Mouse (Mus musculus) midbrain, embryonic 14.5 days (tissue): ENCODE results near the gene Cabin1. TPM values are rescaled to one million over a fixed set of nuclear protein-coding genes. Genes with fewer than 3 reads are reported as not detected.

Experiments used
- ATAC-seq: fragments of 200-750 bp; cut with Nextera tagmentation; 2 replicates; pipeline ENCODE4 v1.8.0; 2017; ENCODE audit warnings: moderate number of reproducible peaks, moderate library complexity; ENCODE audit not compliant: low FRiP score, low TSS enrichment
- DNase-seq: peaks from one replicate; pipeline ENCODE4 v3.0.0-alpha.2; 2015
- H3K27ac ChIP-seq: fragments of 300-500 bp; sonication (generic); replicated peaks from 2 replicates; pipeline ENCODE4 v1.5.1; 2014; ENCODE audit warnings: mild to moderate bottlenecking, low read depth, low read length, moderate library complexity
- H3K27me3 ChIP-seq: fragments of 300-500 bp; sonication (generic); 2 replicates; pipeline ENCODE4 v1.6.1; 2014; ENCODE audit warnings: low read length, control low read depth, mixed read lengths; ENCODE audit not compliant: control insufficient read depth, insufficient read depth
- H3K36me3 ChIP-seq: fragments of 300-500 bp; sonication (generic); 2 replicates; pipeline ENCODE4 v1.6.1; 2014; ENCODE audit warnings: low read length, control low read depth; ENCODE audit not compliant: control insufficient read depth, insufficient read depth
- H3K4me1 ChIP-seq: fragments of 300-500 bp; sonication (generic); 2 replicates; pipeline ENCODE4 v1.6.1; 2014; ENCODE audit warnings: mild to moderate bottlenecking, antibody characterized with exemption, low read length, control low read depth; ENCODE audit not compliant: control insufficient read depth, insufficient read depth
- H3K4me2 ChIP-seq: fragments of 300-500 bp; sonication (generic); 2 replicates; pipeline ENCODE4 v1.6.1; 2014; ENCODE audit warnings: mild to moderate bottlenecking, low read length, moderate library complexity
- H3K4me3 ChIP-seq: fragments of 300-500 bp; sonication (generic); replicated peaks from 2 replicates; pipeline ENCODE4 v1.5.1; 2014; ENCODE audit warnings: low read depth, low read length
- H3K9ac ChIP-seq: fragments of 300-500 bp; sonication (generic); replicated peaks from 2 replicates; pipeline ENCODE4 v1.6.1; 2014; ENCODE audit warnings: mild to moderate bottlenecking, low read length, moderate library complexity
- H3K9me3 ChIP-seq: fragments of 300-500 bp; sonication (generic); 2 replicates; pipeline ENCODE4 v1.6.1; 2016; ENCODE audit warnings: low read length, control low read depth, mixed read lengths; ENCODE audit not compliant: control insufficient read depth
- WGBS: fragments of 180-500 bp; shearing (Covaris S2); extraction: QIAGEN DNeasy Blood & Tissue Kit; methylation state at CpG from one replicate; pipeline ENCODE4 v1.1.7; 2014; 5-methylcytosine and 5-hydroxymethylcytosine counted together
- polyA plus RNA-seq: library from polyadenylated mRNA; unstranded; fragments of >200 nt; fragmentation: Nextera tagmentation; extraction: Ambion mirVana; gene quantifications from 2 replicates; pipeline ENCODE4 v1.2.1, GENCODE M21; 2014

Cabin1 gene
- polyA plus RNA-seq, 1 experiment from 2014 or later, result 54.5 TPM

DNA sequence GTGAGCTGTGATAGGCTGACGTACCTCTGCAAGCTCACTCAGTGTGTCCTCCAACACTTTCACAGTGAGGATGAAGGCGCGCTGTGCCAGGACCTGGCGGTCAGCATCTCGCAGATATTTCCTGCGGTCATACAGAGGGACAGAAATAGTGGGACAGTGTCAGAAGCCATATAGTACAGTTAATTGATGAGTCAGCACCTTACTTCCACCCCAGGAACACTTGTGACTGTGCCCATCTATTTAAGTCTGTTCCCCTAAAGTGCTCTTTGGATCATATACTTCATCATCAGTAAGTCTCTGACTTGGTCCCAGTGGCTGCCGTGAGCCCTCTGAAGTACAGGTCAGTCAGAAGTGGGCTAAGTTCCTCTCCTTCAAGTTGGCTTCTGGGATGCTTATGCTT lies 106.4 kb downstream of the Cabin1 start:
- H3K9me3 ChIP-seq, result no peaks in the 10 kb centered on the region
- no peak overlapping the region for H3K4me2 ChIP-seq
- no peak overlapping the region for H3K27ac ChIP-seq
- WGBS, result 96% methylated on average over 7 of the region's 7 CpGs
- no peak overlapping the region for H3K9ac ChIP-seq
- H3K36me3 ChIP-seq, result peaks cover 66% of the 10 kb centered on the region
- DNase-seq (no peak), ATAC-seq (no peak)
- no peaks in the 10 kb centered on the region for H3K27me3 ChIP-seq
- H3K4me3 ChIP-seq, result no peak overlapping the region
- no peaks in the 10 kb centered on the region for H3K4me1 ChIP-seq

DNA sequence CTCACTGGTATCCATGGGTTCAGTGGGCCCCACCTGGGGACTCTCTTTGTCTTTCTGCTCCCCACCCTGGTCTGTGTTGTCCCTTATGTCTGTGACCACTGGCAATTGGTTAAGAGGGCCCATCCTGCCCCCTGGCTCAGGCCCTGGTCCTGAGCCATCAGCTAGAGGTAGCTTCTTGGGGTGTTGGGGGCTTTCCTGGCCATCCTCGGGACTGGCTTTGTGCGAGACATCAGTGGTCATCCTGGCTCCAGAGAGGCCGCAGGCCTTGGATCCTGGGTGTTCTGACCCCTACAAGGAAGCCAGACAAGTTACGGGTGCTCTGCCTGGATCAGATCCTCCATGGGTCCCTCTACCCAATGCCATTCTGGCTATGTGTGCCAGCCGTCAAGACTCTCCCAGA lies 107.0 kb downstream of the Cabin1 start:
- H3K36me3 ChIP-seq, result peaks cover 71% of the 10 kb centered on the region
- no peaks in the 10 kb centered on the region for H3K4me1 ChIP-seq
- ATAC-seq, result no peak
- no peak overlapping the region for H3K4me2 ChIP-seq
- no peak overlapping the region for H3K27ac ChIP-seq
- no peak for DNase-seq
- WGBS, result 93% methylated on average over 5 of the region's 5 CpGs
- no peaks in the 10 kb centered on the region for H3K9me3 ChIP-seq
- no peaks in the 10 kb centered on the region for H3K27me3 ChIP-seq
- no peak overlapping the region for H3K4me3 ChIP-seq
- H3K9ac ChIP-seq, result no peak overlapping the region

DNA sequence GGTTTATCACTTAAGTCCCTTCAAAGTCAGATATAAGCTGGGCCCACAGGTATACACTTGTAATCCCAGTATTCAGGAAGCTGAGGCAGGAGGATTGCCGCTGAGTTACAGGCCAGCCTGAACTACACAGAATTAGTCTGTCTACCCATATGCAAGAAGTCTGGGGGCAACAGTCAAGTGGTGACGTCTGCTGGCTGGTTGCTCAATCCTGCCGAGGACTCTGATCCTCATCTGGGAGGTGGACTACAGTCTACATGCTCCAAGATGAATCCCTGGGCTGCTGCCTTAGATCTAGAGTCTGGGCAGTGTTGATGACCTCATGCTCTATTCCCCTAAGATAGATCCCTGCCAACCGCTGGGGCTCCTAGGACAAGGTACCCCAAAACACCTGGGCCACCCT lies 110.1 kb downstream of the Cabin1 start:
- Histone ChIP-seq H3K4me1 (no peaks in the 10 kb centered on the region), H3K4me3 (no peak overlapping the region), H3K4me2 (no peak overlapping the region), H3K27me3 (no peaks in the 10 kb centered on the region), H3K27ac (no peak overlapping the region), H3K9ac (no peak overlapping the region), H3K9me3 (no peaks in the 10 kb centered on the region), H3K36me3 (peaks cover 96% of the 10 kb centered on the region)
- 94% methylated on average over 4 of the region's 4 CpGs for WGBS
- no peak for ATAC-seq
- DNase-seq, result no peak

DNA sequence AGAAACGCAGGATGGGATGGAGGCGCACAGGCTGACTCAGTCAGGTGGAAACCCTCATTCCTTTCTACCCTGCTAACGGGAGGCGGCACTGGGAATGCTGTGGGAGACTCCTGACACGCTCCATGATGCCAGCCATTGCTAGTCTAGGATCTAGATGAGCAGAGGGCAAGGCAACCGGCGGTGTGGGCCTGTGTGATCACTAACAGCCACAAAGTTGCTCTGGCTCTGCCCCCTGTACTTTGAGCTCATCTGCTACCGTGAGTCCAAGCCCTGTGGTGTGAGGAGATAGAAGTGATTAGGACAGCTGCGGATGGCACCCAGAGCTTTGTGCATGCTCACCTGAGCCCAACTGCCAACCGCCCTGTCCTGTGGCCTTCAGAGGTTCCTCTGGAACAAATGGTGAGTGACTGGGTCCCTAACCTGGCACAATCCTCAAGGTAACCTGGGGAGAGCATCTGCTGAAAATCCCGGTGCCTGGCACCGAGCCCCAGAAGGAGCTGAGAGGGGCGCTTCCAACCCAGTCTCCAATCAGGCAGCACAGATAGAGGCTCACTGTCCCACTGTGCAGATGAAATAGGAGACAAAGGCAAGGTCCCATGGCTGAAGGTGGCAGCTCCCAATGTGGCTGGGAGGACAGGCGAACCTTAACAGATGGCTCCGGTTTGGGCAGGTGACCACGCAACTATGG lies 112.6 kb downstream of the Cabin1 start:
- Histone ChIP-seq H3K36me3 (peaks cover 96% of the 10 kb centered on the region), H3K27me3 (no peaks in the 10 kb centered on the region), H3K9ac (no peak overlapping the region), H3K4me2 (no peak overlapping the region), H3K27ac (no peak overlapping the region), H3K9me3 (no peaks in the 10 kb centered on the region), H3K4me1 (no peaks in the 10 kb centered on the region), H3K4me3 (no peak overlapping the region)
- ATAC-seq (no peak), DNase-seq (no peak)
- WGBS, result 95% methylated on average over 16 of the region's 16 CpGs

DNA sequence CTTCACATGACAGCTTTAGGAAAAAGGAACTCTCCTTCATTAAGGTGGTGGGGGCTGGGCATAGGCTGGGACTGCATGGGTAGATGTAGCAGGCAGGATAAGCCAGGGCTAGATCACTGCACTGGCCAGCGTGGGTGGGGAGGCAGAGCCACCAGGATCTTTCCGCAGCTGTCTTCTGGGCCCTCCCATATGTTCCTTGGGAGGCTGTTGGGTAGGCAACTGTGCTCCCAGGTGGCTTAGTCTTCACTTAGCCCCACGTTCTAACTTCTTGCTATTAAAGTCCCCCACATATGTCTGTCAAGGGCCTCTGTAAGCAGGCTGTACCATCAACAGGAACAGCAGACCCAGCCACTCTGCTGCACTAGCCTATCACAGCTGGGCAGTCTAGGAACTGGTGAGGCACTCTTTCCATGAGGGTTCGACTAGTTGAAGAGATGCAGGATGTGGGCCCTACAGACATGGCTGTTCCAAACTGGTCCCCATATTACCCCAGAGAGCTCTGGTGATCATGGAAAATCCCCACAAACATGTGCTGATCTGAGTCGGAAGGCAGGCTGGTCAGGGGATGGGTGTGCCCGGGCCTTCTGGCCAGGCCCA lies 113.7 kb downstream of the Cabin1 start:
- no peak overlapping the region for H3K27ac ChIP-seq
- no peak for ATAC-seq
- no peak for DNase-seq
- H3K4me3 ChIP-seq, result no peak overlapping the region
- H3K36me3 ChIP-seq, result peaks cover 94% of the 10 kb centered on the region
- no peak overlapping the region for H3K4me2 ChIP-seq
- H3K9me3 ChIP-seq, result no peaks in the 10 kb centered on the region
- no peaks in the 10 kb centered on the region for H3K4me1 ChIP-seq
- WGBS, result 94% methylated on average over 6 of the region's 6 CpGs
- no peaks in the 10 kb centered on the region for H3K27me3 ChIP-seq
- H3K9ac ChIP-seq, result no peak overlapping the region

DNA sequence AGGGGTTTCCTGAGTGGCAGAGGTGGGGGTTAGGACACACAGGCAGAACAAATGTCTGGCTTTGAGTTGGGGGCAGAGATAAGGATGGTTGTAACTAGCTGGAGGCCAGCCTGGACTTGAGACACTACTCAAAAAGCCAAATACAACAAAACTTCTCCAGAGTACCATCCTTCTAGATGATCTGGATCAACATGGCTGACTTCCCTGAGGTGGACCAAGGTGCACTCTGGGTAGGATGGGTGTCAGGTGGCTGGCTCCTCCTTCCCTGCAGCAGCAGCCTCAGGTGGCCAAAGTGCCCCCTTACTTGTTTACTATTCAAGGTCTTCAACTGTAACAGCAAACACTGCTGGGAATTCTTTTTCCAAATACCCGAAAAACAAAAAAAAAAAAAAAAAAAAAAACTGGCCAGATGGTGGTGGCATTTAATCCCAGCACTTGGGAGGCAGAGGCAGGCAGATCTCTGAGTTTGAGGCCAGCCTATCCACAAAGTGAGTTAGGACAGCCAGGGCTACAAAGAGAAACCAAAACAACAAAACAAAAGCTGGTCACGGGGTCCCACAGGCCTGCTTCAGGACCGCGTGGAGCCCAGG lies 114.6 kb downstream of the Cabin1 start:
- ATAC-seq, result no peak
- 92% methylated on average over 4 of the region's 4 CpGs for WGBS

DNA sequence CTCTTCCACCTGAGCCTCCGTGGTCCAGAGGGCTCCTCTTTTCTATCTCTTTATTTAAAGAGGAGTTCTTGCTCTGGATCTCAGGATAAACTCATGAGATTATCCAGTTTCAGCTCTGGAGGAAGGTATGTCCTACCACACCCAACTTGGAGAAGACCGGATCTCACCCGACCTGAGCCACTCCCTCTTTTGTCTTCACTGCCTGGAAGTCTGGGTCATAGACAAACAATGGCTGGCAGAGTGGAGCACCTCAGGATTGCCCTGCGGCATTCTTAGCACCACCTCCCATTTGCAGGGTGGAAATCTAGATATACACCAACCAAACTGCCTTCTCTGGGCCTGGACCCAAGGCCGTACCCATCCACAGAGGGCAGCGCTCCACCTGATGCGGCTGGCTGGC lies 115.1 kb downstream of the Cabin1 start:
- Histone ChIP-seq H3K36me3 (peaks cover 80% of the 10 kb centered on the region), H3K4me2 (no peak overlapping the region), H3K9me3 (no peaks in the 10 kb centered on the region), H3K27me3 (no peaks in the 10 kb centered on the region), H3K9ac (no peak overlapping the region), H3K4me1 (peaks cover 2% of the 10 kb centered on the region; the same call in 1 of the 2 replicates), H3K27ac (no peak overlapping the region), H3K4me3 (no peak overlapping the region)
- DNase-seq (no peak), ATAC-seq (no peak)
- WGBS, result 93% methylated on average over 7 of the region's 7 CpGs

More for the DNA sequence above, 114.6 kb downstream of the Cabin1 start:
- Histone ChIP-seq H3K27me3 (no peaks in the 10 kb centered on the region), H3K4me3 (no peak overlapping the region), H3K9ac (no peak overlapping the region), H3K4me2 (no peak overlapping the region), H3K4me1 (no peaks in the 10 kb centered on the region), H3K27ac (no peak overlapping the region), H3K36me3 (peaks cover 85% of the 10 kb centered on the region), H3K9me3 (no peaks in the 10 kb centered on the region)
- DNase-seq, result no peak

DNA sequence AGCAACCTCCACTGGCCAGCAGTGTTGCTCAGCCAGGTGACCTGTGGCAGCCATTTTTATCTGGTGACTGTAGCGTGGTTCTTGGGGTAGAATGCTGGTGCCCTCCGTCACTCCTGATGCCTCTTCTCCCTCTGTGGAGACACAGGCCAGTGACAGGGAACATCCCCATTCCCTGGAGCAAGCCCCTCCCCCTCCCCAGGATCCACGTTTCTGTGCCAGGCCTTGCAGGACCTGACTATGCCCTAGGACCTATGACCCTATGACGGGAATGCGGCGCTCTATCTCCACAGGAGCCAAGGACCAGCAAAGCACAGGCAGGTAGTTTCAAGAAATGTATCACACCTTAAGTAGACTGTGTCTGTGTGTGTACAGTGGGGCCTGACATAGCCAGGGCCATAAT lies 116.0 kb downstream of the Cabin1 start:
- Histone ChIP-seq H3K27ac (no peak overlapping the region), H3K9ac (no peak overlapping the region), H3K36me3 (peaks cover 71% of the 10 kb centered on the region), H3K27me3 (no peaks in the 10 kb centered on the region), H3K4me3 (no peak overlapping the region), H3K4me1 (peaks cover 11% of the 10 kb centered on the region; the same call in 1 of the 2 replicates), H3K9me3 (no peaks in the 10 kb centered on the region), H3K4me2 (no peak overlapping the region)
- no peak for DNase-seq
- 93% methylated on average over 6 of the region's 6 CpGs for WGBS
- no peak for ATAC-seq

DNA sequence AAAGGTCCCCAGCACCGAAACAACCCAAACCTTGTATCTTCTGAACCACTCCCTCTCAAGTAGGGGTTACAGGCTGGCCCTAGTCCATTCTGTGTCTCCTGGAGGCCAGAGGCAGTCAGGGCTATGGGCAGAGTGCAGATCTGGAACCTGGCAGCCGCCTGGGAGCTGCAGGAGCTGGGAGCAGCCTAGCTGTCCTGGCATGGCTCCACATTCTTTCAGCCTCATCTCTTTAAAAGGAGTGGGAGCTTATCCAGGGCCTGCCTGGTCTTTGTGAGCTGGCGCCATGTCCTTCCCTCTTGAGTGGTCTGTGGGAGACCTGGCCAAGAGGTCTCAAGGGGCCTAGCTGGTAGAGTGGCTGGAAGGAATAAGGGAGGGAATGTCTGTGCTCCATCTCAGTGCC lies 116.8 kb downstream of the Cabin1 start:
- Histone ChIP-seq H3K4me3 (no peak overlapping the region), H3K4me1 (peaks cover 11% of the 10 kb centered on the region; the same call in 1 of the 2 replicates), H3K36me3 (peaks cover 64% of the 10 kb centered on the region), H3K9ac (no peak overlapping the region), H3K27me3 (no peaks in the 10 kb centered on the region), H3K9me3 (no peaks in the 10 kb centered on the region), H3K4me2 (no peak overlapping the region), H3K27ac (no peak overlapping the region)
- 92% methylated on average over 3 of the region's 3 CpGs for WGBS
- ATAC-seq, result no peak
- DNase-seq, result peak; percentile 47
